Mouse (Mus musculus) kidney, postnatal 14 days (tissue): ENCODE results near the gene Ptprj.

Experiments used
- DNase-seq: peaks from one replicate; pipeline ENCODE4 v3.0.0; 2022; ENCODE audit warnings: mixed read lengths

Ptprj gene

DNA sequence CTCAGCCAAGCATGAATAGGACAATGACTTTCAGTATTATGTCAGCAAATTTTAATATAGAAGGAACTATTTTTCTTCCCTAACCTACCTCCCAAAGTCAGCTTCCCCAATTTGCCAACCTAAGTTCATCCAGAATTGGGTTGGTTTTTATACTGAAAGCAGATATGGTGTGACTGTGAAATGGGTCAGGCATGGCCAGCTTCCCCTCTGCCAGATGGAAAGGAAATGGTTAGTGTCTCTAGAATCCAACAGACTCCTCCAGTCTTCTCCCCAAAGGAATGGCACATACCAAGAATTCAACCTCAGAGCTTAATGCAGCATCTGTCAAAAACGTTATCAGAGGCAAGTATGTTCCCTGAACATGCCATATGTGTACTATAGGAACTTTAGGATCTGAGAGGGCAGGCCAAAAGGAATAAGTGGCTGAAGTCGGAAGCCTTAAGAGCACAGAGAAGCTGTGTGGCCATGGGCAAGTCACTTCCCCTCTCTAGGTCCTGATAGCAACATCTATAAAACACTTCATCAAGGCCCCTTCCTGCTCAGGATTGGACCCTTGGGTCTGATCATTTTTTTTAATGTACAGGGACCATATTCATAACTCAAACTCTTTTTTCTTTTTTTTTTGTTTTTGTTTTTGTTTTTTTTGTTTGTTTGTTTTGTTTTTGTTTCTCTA is 21.3 kb downstream of the Ptprj start:
- DNase-seq = no peak

DNA sequence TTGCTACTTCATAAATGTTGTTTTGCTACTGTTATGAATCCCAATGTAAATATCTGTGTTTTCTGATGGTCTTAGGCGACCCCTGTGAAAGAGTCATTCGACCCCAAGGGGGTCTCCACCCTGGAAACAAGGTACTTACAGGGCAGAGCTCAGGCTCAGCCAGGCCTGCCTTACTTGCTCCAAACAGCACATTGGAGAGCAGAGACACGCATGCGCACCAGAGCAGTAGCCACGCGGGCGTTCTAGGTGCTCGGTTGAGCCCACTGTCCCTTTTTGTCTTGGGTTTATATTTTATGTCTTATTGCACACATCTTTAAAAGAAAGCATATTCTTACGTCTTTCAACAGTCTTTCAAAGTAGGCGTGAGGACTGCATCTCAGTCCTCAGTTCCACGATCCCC is 22.1 kb downstream of the Ptprj start:
- DNase-seq = no peak

GRCm38 (mm10) chr2:90557913-90558312 is 22.5 kb downstream of the Ptprj start:
- DNase-seq = no peak

DNA sequence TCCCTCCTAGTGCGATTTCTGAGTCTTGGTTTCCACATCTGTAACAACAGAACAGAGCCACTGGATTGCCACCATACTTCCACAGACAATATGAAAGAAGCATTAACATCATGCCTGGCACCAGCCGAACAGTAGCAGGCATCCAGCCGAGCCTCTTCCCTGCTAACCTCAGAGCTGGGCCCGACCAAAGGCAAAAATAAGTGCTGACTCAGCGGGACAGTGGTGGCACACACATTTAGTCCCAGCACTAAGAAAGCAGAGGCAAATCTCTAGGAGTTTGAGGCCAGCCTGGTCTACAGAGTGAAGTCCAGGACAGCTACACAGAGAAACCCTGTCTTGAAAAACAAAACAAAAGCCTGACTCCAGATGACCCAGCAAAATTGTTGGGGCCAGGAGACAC is 24.7 kb downstream of the Ptprj start:
- no peak for DNase-seq

DNA sequence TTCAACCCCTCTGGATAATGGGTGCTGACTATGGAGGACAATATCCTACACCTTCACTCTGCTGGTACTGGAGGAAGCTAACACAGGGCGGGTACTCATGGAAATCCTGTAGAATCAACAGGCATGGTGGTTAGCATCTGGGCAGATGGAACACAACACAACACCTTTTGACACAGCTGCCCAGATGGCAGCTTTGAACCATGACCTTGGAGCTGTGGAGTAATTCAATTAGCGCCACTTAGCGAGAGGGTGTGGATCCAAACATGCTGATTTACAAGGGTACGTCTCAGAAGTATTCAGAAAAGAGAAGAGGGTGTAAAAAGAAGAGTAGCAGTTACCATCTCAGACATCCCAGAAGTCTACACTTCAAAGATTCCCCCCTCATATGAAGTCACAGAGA is 25.6 kb downstream of the Ptprj start:
- DNase-seq = no peak

DNA sequence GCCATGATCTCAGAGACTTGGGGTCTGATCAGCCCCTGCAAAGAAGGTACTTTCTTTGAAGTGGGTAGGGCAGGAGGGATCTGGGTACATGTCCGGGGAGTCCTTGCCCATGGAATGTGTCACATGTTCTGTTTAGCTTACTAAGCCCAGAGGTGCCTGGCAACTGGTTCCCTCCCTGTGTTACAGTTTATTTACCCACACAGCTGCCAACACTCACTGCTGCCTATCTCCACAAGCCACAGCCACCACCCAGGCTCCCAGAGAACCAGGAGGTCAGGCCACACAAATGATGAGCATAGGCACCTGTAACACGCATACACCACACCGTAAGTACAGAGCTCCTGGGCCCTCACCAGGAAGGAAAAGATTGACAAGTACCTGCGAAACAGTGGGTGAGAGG is 26.6 kb downstream of the Ptprj start:
- peak; percentile 48 for DNase-seq

GRCm38 (mm10) chr2:90550656-90551055 is 29.8 kb downstream of the Ptprj start:
- DNase-seq = no peak

- DNase-seq = peak; percentile 85
Observed at GRCm38 (mm10) chr2:90548541-90548940, 31.9 kb downstream of the Ptprj start.

DNA sequence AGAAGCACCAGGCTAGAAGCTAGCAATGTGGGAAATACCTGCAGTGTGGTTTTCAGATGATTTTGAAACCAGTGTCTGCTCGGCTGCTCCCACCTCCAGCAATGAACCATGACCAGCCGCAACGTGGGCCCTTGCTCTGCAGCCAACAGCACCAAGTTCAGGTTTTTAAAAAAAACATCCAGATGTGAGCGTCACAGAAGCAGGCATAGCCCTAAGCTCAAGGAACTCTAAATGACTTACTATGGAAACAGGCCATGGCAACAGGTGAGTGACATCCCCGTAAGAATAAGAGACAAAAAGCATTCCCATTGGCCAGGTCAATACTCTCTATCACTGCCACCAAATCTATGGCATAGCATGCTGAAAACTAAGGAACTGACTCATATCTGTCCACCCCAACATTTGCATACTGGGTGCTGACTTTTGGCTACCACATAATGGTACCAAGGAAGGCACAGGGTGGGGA is 33.3 kb downstream of the Ptprj start:
- DNase-seq = peak; percentile 56

DNA sequence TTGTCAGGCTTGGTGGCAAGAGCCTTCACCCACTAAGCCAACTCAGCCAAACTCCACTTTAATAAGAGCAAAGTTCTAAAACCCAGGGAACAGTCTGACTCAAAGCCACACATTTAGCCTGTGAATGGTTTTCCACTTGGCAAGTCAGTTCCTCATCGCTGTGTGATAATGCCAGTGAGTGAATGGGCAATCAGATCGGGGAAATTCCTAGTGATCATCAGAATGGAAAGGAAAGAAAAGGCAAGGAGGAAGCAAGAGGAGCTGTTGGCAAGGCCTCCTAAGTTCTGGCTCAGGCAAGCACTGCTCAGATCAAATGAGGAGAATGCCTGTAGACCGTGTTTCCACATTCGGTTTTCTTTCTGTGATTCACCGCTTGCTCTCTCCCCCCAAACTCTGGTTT is 35.2 kb downstream of the Ptprj start:
- DNase-seq = peak; percentile 69

- no peak for DNase-seq
Observed at GRCm38 (mm10) chr2:90543989-90544388, 36.5 kb downstream of the Ptprj start.

GRCm38 (mm10) chr2:90543106-90543702 is 37.2 kb downstream of the Ptprj start:
- no peak for DNase-seq

- DNase-seq = no peak
Observed at GRCm38 (mm10) chr2:90542656-90543055, 37.8 kb downstream of the Ptprj start.

DNA sequence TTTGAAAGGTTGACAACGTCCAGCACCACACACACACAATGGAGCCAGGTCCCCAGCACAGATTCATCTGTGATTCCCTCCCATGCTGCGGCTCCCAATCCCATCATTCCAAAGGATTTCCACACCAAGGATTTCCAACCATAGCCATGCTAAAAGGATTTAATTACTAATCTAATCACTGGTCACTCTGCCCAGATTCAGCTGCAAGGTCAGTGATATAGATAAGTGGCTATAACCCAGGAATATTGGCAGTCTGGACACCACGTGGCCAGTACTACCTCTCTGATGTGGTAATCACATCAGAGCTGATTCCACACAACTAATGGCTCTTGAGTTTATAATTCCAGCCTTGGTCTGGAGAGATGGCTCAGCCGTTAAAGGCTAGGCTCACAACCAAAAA is 41.2 kb downstream of the Ptprj start:
- DNase-seq = no peak

- no peak for DNase-seq
Observed at GRCm38 (mm10) chr2:90537244-90537643, 43.2 kb downstream of the Ptprj start.

DNA sequence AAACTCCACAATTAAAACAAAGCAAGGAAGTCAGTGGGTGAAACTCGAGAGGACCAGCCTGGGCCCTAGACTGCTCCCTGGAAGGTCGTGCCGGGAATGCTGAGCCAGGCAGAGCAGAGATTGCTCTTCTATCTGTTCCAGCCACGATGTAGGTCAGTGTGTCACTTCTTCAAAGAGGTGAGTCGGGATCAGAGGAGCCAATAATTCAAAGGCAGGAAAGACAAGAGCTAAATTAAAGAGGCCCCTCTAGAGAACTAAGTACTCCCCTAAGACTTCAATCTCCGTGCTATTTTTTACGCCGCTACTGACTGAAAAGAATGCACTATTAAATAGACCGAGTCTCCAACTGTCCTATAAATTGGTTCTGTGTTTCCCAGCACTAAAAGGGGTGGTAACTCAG is 43.9 kb downstream of the Ptprj start:
- no peak for DNase-seq

DNA sequence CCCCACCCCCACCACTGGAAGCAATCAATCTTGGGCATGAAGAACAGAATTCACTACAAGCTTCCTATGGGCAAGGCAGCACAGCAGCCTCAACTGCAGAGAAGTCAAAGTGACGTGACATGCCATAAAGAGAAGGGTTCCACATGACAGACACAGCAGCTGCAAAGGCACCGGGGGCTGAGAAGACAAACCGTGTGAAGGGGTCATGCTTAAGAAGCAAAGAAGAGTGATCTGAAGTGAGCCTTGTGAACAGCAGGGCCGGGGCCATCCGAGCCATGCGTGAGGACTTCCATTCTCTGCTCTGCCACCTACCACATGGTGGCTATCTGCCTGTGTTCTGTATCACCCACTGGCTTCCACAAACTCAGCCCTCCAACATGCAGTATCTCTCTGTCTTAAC is 45.7 kb downstream of the Ptprj start:
- DNase-seq = no peak

- DNase-seq = no peak
Observed at GRCm38 (mm10) chr2:90533944-90534343, 46.5 kb downstream of the Ptprj start.

GRCm38 (mm10) chr2:90532095-90532494 is 48.4 kb downstream of the Ptprj start:
- DNase-seq = no peak

DNA sequence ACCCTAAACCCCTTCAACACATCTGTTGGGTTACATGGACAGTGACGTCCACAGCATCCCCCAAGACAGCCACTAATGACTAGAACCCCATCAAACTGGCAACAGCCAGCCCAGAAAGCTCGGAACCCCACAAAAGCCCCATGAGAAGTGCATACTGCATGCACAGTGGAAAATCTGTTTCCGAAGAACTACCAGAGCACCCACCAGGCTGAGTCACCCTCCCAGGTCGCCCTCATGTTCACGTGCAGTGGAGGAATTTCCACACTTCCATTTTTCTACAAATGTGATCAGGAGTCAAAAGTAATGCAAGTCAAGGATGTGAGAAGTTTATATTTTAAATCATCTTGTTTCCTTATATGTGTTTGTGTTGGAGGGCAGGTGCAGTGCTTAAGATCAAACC is 52.3 kb downstream of the Ptprj start:
- no peak for DNase-seq

DNA sequence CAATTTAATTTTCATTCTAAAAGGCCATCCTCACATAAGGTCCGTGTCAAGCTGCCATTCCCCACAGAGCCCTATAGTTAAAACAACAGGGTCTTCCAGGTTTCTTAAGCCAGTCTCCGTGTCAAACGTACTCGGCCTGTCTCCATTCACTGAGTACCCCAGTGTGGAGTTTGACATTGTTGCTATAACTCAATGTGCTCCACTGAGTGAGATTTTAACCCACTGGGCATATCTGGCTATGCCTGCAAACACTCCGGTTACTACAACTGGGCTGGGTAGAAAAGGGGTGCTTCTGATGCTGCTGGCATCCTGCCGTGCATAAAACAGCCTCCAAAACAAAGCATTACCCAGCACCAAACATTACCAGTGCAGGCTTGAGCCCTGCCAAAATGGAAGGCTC is 53.5 kb downstream of the Ptprj start:
- no peak for DNase-seq

- DNase-seq = peak; percentile 48
Observed at GRCm38 (mm10) chr2:90526564-90526963, 53.9 kb downstream of the Ptprj start.

GRCm38 (mm10) chr2:90525807-90526206 is 54.6 kb downstream of the Ptprj start:
- DNase-seq = no peak

DNA sequence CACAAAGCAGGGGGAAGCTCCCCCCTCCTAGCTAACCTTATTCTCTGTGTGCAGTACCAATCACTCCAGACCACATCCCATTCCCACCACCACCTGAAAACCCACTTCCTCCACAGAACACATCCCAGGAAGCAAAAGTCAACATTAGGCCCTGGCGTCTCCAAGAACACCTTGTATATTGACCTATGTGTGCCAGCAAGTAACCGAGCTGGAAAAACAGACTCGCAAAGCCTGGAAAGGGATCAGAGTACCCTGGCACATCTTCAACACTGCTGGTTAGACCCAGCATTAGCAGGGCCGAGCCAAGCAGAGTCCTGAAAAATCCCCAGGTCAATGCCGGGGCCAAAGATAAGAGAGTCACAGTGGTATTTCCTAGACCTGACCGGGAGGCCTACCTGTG is 58.0 kb downstream of the Ptprj start:
- peak; percentile 39 for DNase-seq

DNA sequence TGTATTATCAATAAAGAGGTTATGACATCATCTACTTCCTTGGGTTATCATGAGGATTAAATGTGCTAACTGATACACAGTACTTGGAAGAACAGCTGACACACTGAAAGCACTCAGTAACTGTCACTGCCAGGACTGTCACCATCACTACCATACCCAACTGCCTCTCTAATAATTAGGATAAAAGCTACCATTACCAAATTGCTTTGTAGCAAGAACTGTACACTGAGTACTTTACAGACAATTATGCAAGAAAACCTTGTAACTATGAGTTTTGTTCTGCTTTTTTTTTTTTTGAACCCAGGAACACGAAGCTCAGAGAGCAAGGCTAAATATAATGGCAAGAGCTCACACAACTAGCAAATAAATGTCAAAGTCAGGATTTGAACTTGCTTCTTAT is 58.5 kb downstream of the Ptprj start:
- DNase-seq = no peak
